Mouse (Mus musculus) intestine, postnatal 0 days (tissue): ENCODE measurements around the gene Olfr1184. TPM values are rescaled to one million over a fixed set of nuclear protein-coding genes. Genes with fewer than 3 reads are reported as not detected.
"Not testable (repeated sequence)": the region's sequence is repeated elsewhere in the genome, so short reads cannot be mapped to it uniquely, and the experiment has no call there.

Source experiments
- ATAC-seq: fragments of 200-750 bp; cut with Nextera tagmentation; 2 replicates; pipeline ENCODE4 v1.8.0; 2017; ENCODE audit warnings: mild to moderate bottlenecking, moderate TSS enrichment, moderate library complexity
- H3K27ac ChIP-seq: fragments of 300-500 bp; sonication (generic); 2 replicates; pipeline ENCODE4 v1.5.1; 2014; ENCODE audit warnings: mild to moderate bottlenecking, low read depth, low read length, moderate library complexity
- H3K27me3 ChIP-seq: fragments of 300-500 bp; sonication (generic); replicated peaks from 2 replicates; pipeline ENCODE4 v1.6.1; 2014; ENCODE audit warnings: low read length, mixed read lengths; ENCODE audit not compliant: control insufficient read depth, insufficient read depth
- H3K36me3 ChIP-seq: fragments of 300-500 bp; sonication (generic); 2 replicates; pipeline ENCODE4 v1.6.1; 2014; ENCODE audit warnings: mild to moderate bottlenecking, moderate library complexity; ENCODE audit not compliant: control insufficient read depth, insufficient read depth
- H3K4me1 ChIP-seq: fragments of 300-500 bp; sonication (generic); replicated peaks from 2 replicates; pipeline ENCODE4 v1.6.1; 2014; ENCODE audit warnings: antibody characterized with exemption, low read length, mixed read lengths; ENCODE audit not compliant: control insufficient read depth, insufficient read depth
- H3K4me2 ChIP-seq: fragments of 300-500 bp; sonication (generic); replicated peaks from 2 replicates; pipeline ENCODE4 v1.6.1; 2014; ENCODE audit warnings: low read depth, mild to moderate bottlenecking, moderate library complexity
- H3K4me3 ChIP-seq: fragments of 300-500 bp; sonication (generic); 2 replicates; pipeline ENCODE4 v1.5.1; 2014; ENCODE audit warnings: low read depth, low read length
- H3K9ac ChIP-seq: fragments of 300-500 bp; sonication (generic); 2 replicates; pipeline ENCODE4 v1.6.1; 2014; ENCODE audit warnings: mild to moderate bottlenecking, low read depth, low read length
- H3K9me3 ChIP-seq: fragments of 300-500 bp; sonication (generic); 2 replicates; pipeline ENCODE4 v1.6.1; 2016; ENCODE audit warnings: mixed run types; ENCODE audit not compliant: control insufficient read depth
- CTCF ChIP-seq: sonication (generic); IDR thresholded peaks from 2 replicates; pipeline ENCODE4 v1.5.1; 2016; ENCODE audit warnings: low read depth, mild to moderate bottlenecking, control low read depth, antibody characterized with exemption, moderate library complexity
- whole genome bisulfite sequencing: fragments of 180-500 bp; shearing (Covaris S2); extraction: QIAGEN DNeasy Blood & Tissue Kit; methylation state at CpG from one replicate; pipeline ENCODE4 v1.1.7; 2014; 5-methylcytosine and 5-hydroxymethylcytosine counted together
- polyA plus RNA-seq: library from polyadenylated mRNA; unstranded; fragments of >200 nt; fragmentation: Nextera tagmentation; extraction: Ambion mirVana; gene quantifications from 2 replicates; pipeline ENCODE4 v1.2.1, GENCODE M21; 2015

The Olfr1184 gene
- polyA plus RNA-seq: not detected in 2 replicates

DNA sequence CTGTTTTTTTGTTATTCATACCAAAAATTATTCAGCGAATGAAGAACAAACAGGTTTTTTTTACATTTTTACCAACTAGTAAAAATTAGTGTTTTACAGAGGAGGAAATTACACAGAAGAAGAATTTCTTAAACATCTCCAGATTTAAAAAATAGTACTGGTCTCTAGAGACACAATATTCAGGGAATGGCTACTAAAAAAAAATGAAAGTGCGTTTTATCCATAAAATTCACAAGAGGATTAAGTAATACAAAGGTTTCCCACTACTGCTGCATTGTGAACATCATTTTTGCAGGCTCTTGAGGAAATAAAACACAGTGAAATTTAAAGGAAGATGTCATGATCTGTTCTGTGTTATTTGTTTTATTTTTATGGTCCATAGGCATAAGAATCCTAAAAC, at the start of gene Olfr1184:
Gene Olfr1184 (plus strand): TSS at position 301 of the 400 bp plus-strand sequence.
- WGBS: 82% methylated on average over 2 of the region's 2 CpGs

DNA sequence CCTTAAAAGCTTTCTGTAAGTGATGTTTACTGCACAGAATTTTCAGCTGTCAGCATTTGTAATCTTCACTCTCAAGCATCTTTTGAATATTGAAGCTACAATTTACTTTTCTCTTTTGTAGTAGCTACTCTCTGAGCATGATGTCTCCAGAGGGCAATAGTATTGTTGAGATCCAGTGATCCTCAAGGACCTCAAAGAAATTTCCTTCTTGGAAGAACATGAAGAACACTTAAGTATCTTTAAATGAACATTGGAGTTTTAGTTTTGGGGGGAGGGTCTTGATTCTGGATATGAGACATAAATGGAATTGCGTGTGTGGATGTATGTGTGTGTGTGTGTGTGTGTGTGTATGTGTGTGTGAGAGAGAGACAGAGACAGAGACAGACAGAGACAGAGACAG, 34.4 kb upstream of the Olfr1184 start, which contains the start of gene Gm13757:
Gene Gm13757 (minus strand): TSS at position 101 of the 400 bp plus-strand sequence.
- H3K27me3 ChIP-seq: no peaks in the 10 kb centered on the region
- no peaks in the 10 kb centered on the region for H3K36me3 ChIP-seq
- no peak for ATAC-seq
- no peaks in the 10 kb centered on the region for H3K9me3 ChIP-seq
- no peak within 1 kb of the TSS for H3K4me3 ChIP-seq
- no peak within 1 kb of the TSS for H3K4me2 ChIP-seq
- H3K9ac ChIP-seq: no peak within 1 kb of the TSS
- H3K27ac ChIP-seq: no peak within 1 kb of the TSS
- WGBS: 86% methylated on average over 1 of the region's 1 CpGs
- no peak for TF ChIP-seq CTCF
- no peaks in the 10 kb centered on the region for H3K4me1 ChIP-seq

More for the DNA sequence above, at the start of gene Olfr1184:
- ATAC-seq: no peak
- Histone ChIP-seq H3K27me3 (no peaks in the 10 kb centered on the region), H3K27ac (no peak within 1 kb of the TSS), H3K4me3 (no peak within 1 kb of the TSS), H3K4me2 (no peak within 1 kb of the TSS), H3K4me1 (no peaks in the 10 kb centered on the region), H3K9ac (no peak within 1 kb of the TSS), H3K36me3 (no peaks in the 10 kb centered on the region), H3K9me3 (no peaks in the 10 kb centered on the region)
- TF ChIP-seq CTCF: no peak

DNA sequence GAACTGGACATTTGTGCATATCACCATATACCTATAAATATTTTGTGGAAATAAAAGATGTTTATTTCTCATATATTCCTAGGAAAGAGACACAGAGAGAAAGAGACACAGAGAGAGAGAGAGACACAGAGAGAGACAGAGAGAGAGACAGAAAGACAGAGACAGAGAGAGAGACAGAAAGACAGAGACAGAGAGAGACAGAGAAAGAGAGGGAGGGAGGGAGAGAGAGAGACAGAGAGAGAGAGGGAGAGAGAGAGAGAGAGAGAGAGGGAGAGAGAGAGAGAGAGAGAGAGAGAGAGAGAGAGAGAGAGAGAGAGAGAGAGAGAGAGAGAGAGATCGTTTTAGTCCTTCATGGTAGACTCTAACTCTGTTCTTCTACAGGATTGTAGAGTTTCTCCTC, 28.8 kb upstream of the Olfr1184 start, which contains the start of gene Olfr1183:
Gene Olfr1183 (plus strand): TSS at position 301 of the 400 bp plus-strand sequence.
- not testable (repeated sequence) for ATAC-seq, H3K4me2 ChIP-seq, H3K4me1 ChIP-seq, H3K27ac ChIP-seq, H3K9ac ChIP-seq, H3K36me3 ChIP-seq, H3K9me3 ChIP-seq, H3K27me3 ChIP-seq, H3K4me3 ChIP-seq
- 75% methylated on average over 1 of the region's 1 CpGs for WGBS

DNA sequence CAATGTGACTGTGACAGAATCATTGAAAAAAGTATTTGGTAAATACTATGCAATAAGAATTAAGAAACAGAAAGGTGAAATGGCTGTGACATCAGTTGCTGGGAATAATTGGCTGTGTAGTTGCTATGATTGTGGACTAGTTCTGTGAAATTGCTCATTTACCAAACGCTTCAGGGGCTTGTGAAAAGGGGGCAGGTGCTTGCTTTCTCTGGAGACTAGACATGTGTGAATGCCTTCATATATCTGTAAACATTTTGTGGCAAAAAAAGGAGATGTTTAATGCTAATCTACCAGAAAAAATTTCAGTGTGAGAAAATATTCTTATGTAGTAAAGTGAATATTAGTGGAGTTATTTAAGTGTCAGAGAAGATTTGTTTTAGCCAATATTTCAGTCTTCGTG, 9.6 kb downstream of the Olfr1184 start, which contains the start of gene Olfr1185-ps1:
Gene Olfr1185-ps1 (plus strand): TSS at position 301 of the 400 bp plus-strand sequence.
- Histone ChIP-seq H3K27me3 (no peaks in the 10 kb centered on the region), H3K4me3 (no peak within 1 kb of the TSS), H3K4me1 (no peaks in the 10 kb centered on the region), H3K4me2 (no peak within 1 kb of the TSS), H3K9me3 (no peaks in the 10 kb centered on the region), H3K36me3 (no peaks in the 10 kb centered on the region), H3K9ac (no peak within 1 kb of the TSS), H3K27ac (no peak within 1 kb of the TSS)
- no peak for TF ChIP-seq CTCF
- WGBS: 66% methylated on average over 2 of the region's 2 CpGs
- ATAC-seq: no peak

DNA sequence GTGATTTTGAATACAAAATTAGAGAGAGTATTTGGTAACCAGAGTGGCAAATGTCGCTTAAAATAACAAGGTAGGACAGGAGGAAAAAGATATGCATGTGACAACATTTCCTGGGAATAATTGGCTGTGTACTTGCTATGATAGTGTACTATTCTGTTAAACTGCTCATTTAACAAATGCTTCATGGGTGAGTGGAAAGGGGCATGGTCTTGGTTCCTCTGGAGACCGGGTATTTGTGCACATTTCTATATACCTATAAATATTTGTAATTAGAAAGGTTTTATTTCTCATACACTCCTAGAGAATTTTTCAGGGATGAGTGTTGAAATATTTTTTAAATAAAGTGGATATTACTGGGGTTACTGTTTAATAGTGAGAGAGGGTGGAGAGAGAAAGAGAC, 34.9 kb downstream of the Olfr1184 start, which contains the start of gene Olfr1186:
Gene Olfr1186 (plus strand): TSS at position 301 of the 400 bp plus-strand sequence.
- no peak for TF ChIP-seq CTCF
- WGBS: 80% methylated on average over 2 of the region's 2 CpGs

DNA sequence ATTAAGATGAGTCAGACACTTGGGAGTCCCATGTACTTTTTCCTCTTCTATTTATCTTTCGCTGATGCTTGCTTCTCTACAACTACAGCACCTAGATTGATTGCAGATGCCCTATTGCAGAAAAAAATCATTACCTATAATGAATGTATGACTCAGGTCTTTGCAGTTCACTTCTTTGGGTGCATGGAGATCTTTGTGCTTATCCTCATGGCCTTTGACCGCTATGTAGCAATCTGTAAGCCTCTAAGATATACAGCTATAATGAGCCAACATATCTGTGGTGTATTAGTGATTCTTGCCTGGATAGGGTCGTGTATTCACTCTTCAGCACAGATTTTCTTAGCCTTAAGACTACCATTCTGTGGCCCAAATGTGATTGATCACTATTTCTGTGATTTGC, 42.3 kb downstream of the Olfr1184 start:
- no peak overlapping the region for H3K27ac ChIP-seq
- H3K4me3 ChIP-seq: no peak overlapping the region
- H3K27me3 ChIP-seq: no peaks in the 10 kb centered on the region
- no peak overlapping the region for H3K9ac ChIP-seq
- no peaks in the 10 kb centered on the region for H3K4me1 ChIP-seq
- 55% methylated on average over 3 of the region's 3 CpGs for WGBS
- no peak for TF ChIP-seq CTCF
- no peak overlapping the region for H3K4me2 ChIP-seq
- ATAC-seq: peak; percentile 87
- no peaks in the 10 kb centered on the region for H3K36me3 ChIP-seq
- no peaks in the 10 kb centered on the region for H3K9me3 ChIP-seq

More for the DNA sequence above, 34.9 kb downstream of the Olfr1184 start, which contains the start of gene Olfr1186:
- no peak within 1 kb of the TSS for H3K9ac ChIP-seq
- no peaks in the 10 kb centered on the region for H3K9me3 ChIP-seq
- H3K36me3 ChIP-seq: no peaks in the 10 kb centered on the region
- H3K4me2 ChIP-seq: no peak within 1 kb of the TSS
- no peak for ATAC-seq
- no peaks in the 10 kb centered on the region for H3K27me3 ChIP-seq
- H3K27ac ChIP-seq: no peak within 1 kb of the TSS
- no peak within 1 kb of the TSS for H3K4me3 ChIP-seq
- no peaks in the 10 kb centered on the region for H3K4me1 ChIP-seq

Other genes starting within 250 kb of the Olfr1184 start
- gene Olfr1173, start 203.7 kb upstream of the Olfr1184 start, polyA plus RNA-seq: 0.03 TPM in 1 of 2 replicates, not detected in the other
- not detected in 2 replicates for gene Olfr1174-ps, start 168.5 kb upstream of the Olfr1184 start, polyA plus RNA-seq
- gene Olfr1175-ps, start 156.4 kb upstream of the Olfr1184 start, polyA plus RNA-seq: not detected in 2 replicates
- not detected in 2 replicates for gene Olfr1176, start 146.9 kb upstream of the Olfr1184 start, polyA plus RNA-seq
- not detected in 2 replicates for gene Olfr1177-ps, start 137.1 kb upstream of the Olfr1184 start, polyA plus RNA-seq
- gene Olfr1178, start 96.5 kb upstream of the Olfr1184 start, polyA plus RNA-seq: not detected in 2 replicates
- gene Olfr1179, start 77.1 kb upstream of the Olfr1184 start, polyA plus RNA-seq: not detected in 2 replicates
- gene Olfr1180, start 64.4 kb upstream of the Olfr1184 start, polyA plus RNA-seq: not detected in 2 replicates
- gene Olfr1181, start 57.4 kb upstream of the Olfr1184 start, polyA plus RNA-seq: not detected in 2 replicates
- not detected in 2 replicates for gene Gm13757, start 34.5 kb upstream of the Olfr1184 start, polyA plus RNA-seq
- gene Olfr1183, start 28.7 kb upstream of the Olfr1184 start, polyA plus RNA-seq: not detected in 2 replicates
- not detected in 2 replicates for gene Olfr1185-ps1, start 9.7 kb downstream of the Olfr1184 start, polyA plus RNA-seq
- not detected in 2 replicates for gene Olfr1186, start 35.0 kb downstream of the Olfr1184 start, polyA plus RNA-seq
- not detected in 2 replicates for gene Olfr1188, start 73.3 kb downstream of the Olfr1184 start, polyA plus RNA-seq
- not detected in 2 replicates for gene Olfr1189, start 102.9 kb downstream of the Olfr1184 start, polyA plus RNA-seq
- not detected in 2 replicates for gene Olfr1191-ps1, start 156.9 kb downstream of the Olfr1184 start, polyA plus RNA-seq
- gene Olfr1192-ps1, start 164.9 kb downstream of the Olfr1184 start, polyA plus RNA-seq: not detected in 2 replicates
- not detected in 2 replicates for gene Olfr1193, start 192.0 kb downstream of the Olfr1184 start, polyA plus RNA-seq
- gene Olfr1195, start 205.6 kb downstream of the Olfr1184 start, polyA plus RNA-seq: not detected in 2 replicates
- gene Olfr1196, start 221.0 kb downstream of the Olfr1184 start, polyA plus RNA-seq: not detected in 2 replicates
- gene Olfr1197, start 248.8 kb downstream of the Olfr1184 start, polyA plus RNA-seq: not detected in 2 replicates